21 mouse cellular contexts compared by ENCODE assay signal in genomic region chr6:148399541-148399940, GRCm38 (mm10). TPM values are rescaled to one million over a fixed set of nuclear protein-coding genes. Genes with fewer than 3 reads are reported as not detected.
DNase-seq lines count a peak whose midpoint lies in the region; ATAC-seq and TF ChIP-seq lines count a peak whose summit lies in the region.
"Had no signal": no experiment of that assay in that cellular context is flagged by ENCODE, and none has a peak within 500 bp of the region (broad histone marks: within the 10 kb centered on the region; RNA-seq: fewer than 3 reads in every experiment).

No protein-coding gene starts in this region.

- H3K4me3 ChIP-seq in gastrocnemius, adult 2 months, result no peak overlapping the region
- no peak overlapping the region for H3K4me3 ChIP-seq in heart, embryonic 12.5 days
- H3K4me3 ChIP-seq in heart, embryonic 16.5 days (ENCODE audit: low read length), result no peak overlapping the region
- no peak overlapping the region for H3K4me3 ChIP-seq in heart, embryonic 10.5 days
- no peak overlapping the region for H3K4me3 ChIP-seq in olfactory bulb, adult 2 months (ENCODE audit: insufficient read depth, low read depth, low read length)
- H3K4me3 ChIP-seq: embryonic facial prominence, embryonic 12.5 days; forebrain, embryonic 15.5 days; hindbrain, embryonic 13.5 days; kidney, embryonic 15.5 days had no signal

- no peak for ATAC-seq in heart, embryonic 12.5 days (ENCODE audit: insufficient number of reproducible peaks, low FRiP score)
- ATAC-seq in heart, embryonic 16.5 days (replicated peaks; ENCODE audit: extremely low read depth, insufficient read depth, low FRiP score), result no peak
- ATAC-seq: forebrain, embryonic 15.5 days; hindbrain, postnatal 0 days; intestine, embryonic 16.5 days had no signal

- 0 out of 2 replicates have a peak, but pooled peaks cover 3% of the 10 kb centered on the region for H3K9me3 ChIP-seq in heart, embryonic 12.5 days (replicated peaks)
- 0 out of 2 replicates have a peak, but pooled peaks cover 2% of the 10 kb centered on the region for H3K9me3 ChIP-seq in heart, embryonic 16.5 days (replicated peaks; ENCODE audit: control insufficient read depth, low read length)
- H3K9me3 ChIP-seq in heart, embryonic 10.5 days, result no peaks in the 10 kb centered on the region
- H3K9me3 ChIP-seq: embryonic facial prominence, embryonic 12.5 days; forebrain, embryonic 15.5 days; hindbrain, embryonic 13.5 days; kidney, embryonic 15.5 days had no signal

- 91% methylated on average over 2 of the region's 2 CpGs for WGBS in heart, embryonic 12.5 days
- WGBS in heart, embryonic 16.5 days, result 82% methylated on average over 2 of the region's 2 CpGs
- 86% methylated on average over 2 of the region's 2 CpGs for WGBS in heart, embryonic 10.5 days
- WGBS in olfactory bulb, adult 2 months, result 81% methylated on average over 2 of the region's 2 CpGs

- intact Hi-C loops in gastrocnemius, adult 2 months (cut with DNase I), result no loop called here
- intact Hi-C loops in heart, postnatal 25 days (cut with DNase I), result no loop called here

- TF ChIP-seq POLR2A in olfactory bulb, adult 2 months (IDR thresholded peaks at IDR 0.05; ENCODE audit: insufficient read depth, low read depth, low read length), result no peak

- no peak for TF ChIP-seq CTCF in gastrocnemius, adult 2 months (IDR thresholded peaks at IDR 0.05)
- TF ChIP-seq CTCF in olfactory bulb, adult 2 months (IDR thresholded peaks at IDR 0.05; ENCODE audit: insufficient read depth, low read depth, low read length), result no peak

- peak overlapping the region; percentile 87 for H3K27ac ChIP-seq in gastrocnemius, adult 2 months
- peak overlapping the region; percentile 24; the same call in 1 of the 2 replicates for H3K27ac ChIP-seq in heart, embryonic 12.5 days (ENCODE audit: poor library complexity, severe bottlenecking)
- H3K27ac ChIP-seq in heart, embryonic 16.5 days (ENCODE audit: low read length), result peak overlapping the region; percentile 80
- no peak overlapping the region for H3K27ac ChIP-seq in heart, embryonic 10.5 days
- H3K27ac ChIP-seq in olfactory bulb, adult 2 months (ENCODE audit: insufficient read depth, low read depth, low read length), result peak overlapping the region; percentile 74
- H3K27ac ChIP-seq: embryonic facial prominence, embryonic 12.5 days; forebrain, embryonic 15.5 days; hindbrain, embryonic 13.5 days; hindbrain, postnatal 0 days; kidney, embryonic 15.5 days had no signal

- DNase-seq in gastrocnemius, adult 2 months, result peak; percentile 72
- no peak for DNase-seq in gastrocnemius, postnatal 10 days
- no peak for DNase-seq in heart, postnatal 25 days (ENCODE audit: low spot score)
- no peak for DNase-seq in heart, embryonic 10.5 days (ENCODE audit: low spot score)
- DNase-seq in adrenal gland, adult 18-20 months (ENCODE audit: low spot score in 2 of 2), result no peak
- DNase-seq: adrenal gland, postnatal 14 days; cerebellum, adult 11-12 months; cerebellum, adult 9-10 months; cerebellum, postnatal 25 days; kidney, adult 2 months had no signal

- H3K36me3 ChIP-seq in heart, embryonic 12.5 days, result no peaks in the 10 kb centered on the region
- H3K36me3 ChIP-seq in heart, embryonic 16.5 days (ENCODE audit: control insufficient read depth, insufficient read depth), result no peaks in the 10 kb centered on the region
- no peaks in the 10 kb centered on the region for H3K36me3 ChIP-seq in heart, embryonic 10.5 days
- H3K36me3 ChIP-seq: embryonic facial prominence, embryonic 12.5 days; forebrain, embryonic 15.5 days; hindbrain, embryonic 13.5 days; kidney, embryonic 15.5 days had no signal

- peaks cover 36% of the 10 kb centered on the region for H3K4me1 ChIP-seq in heart, embryonic 12.5 days (replicated peaks)
- H3K4me1 ChIP-seq in heart, embryonic 16.5 days (ENCODE audit: control insufficient read depth, insufficient read depth, low read length), result peaks cover 30% of the 10 kb centered on the region
- H3K4me1 ChIP-seq in heart, embryonic 10.5 days, result peaks cover 19% of the 10 kb centered on the region
- H3K4me1 ChIP-seq in olfactory bulb, adult 2 months (ENCODE audit: control insufficient read depth, insufficient read depth, low read length), result peaks cover 9% of the 10 kb centered on the region
- H3K4me1 ChIP-seq: embryonic facial prominence, embryonic 12.5 days; forebrain, embryonic 15.5 days; hindbrain, embryonic 13.5 days; kidney, embryonic 15.5 days had no signal

- H3K27me3 ChIP-seq in heart, embryonic 12.5 days (replicated peaks), result no peaks in the 10 kb centered on the region
- H3K27me3 ChIP-seq in heart, embryonic 16.5 days (ENCODE audit: control insufficient read depth, insufficient read depth, low read length), result no peaks in the 10 kb centered on the region
- H3K27me3 ChIP-seq in heart, embryonic 10.5 days (ENCODE audit: insufficient read depth, poor library complexity, severe bottlenecking), result no peaks in the 10 kb centered on the region
- H3K27me3 ChIP-seq: embryonic facial prominence, embryonic 12.5 days; forebrain, embryonic 15.5 days; hindbrain, embryonic 13.5 days; kidney, embryonic 15.5 days had no signal

- no peak overlapping the region for H3K9ac ChIP-seq in heart, embryonic 12.5 days
- H3K9ac ChIP-seq in heart, embryonic 16.5 days (ENCODE audit: low read length), result no peak overlapping the region
- H3K9ac ChIP-seq: embryonic facial prominence, embryonic 12.5 days; forebrain, embryonic 15.5 days; hindbrain, embryonic 13.5 days; kidney, embryonic 15.5 days had no signal

- H3K4me2 ChIP-seq in heart, embryonic 12.5 days, result no peak overlapping the region
- no peak overlapping the region for H3K4me2 ChIP-seq in heart, embryonic 16.5 days (ENCODE audit: low read depth, low read length)
- H3K4me2 ChIP-seq: embryonic facial prominence, embryonic 12.5 days; forebrain, embryonic 15.5 days; hindbrain, embryonic 13.5 days; kidney, embryonic 15.5 days had no signal

RNA-seq across cellular contexts. Expression of gene Tmtc1, which starts 44.6 kb away (rescaled TPM):
- 10 to 100 TPM; 55.4 to 64.8 TPM for total RNA-seq in gastrocnemius, adult 2 months (2021)
- total RNA-seq in gastrocnemius, postnatal 10 days (2021), result 10 to 100 TPM; 57.5 to 58.7 TPM
- 3.4 and 3.8 TPM in 2 replicates for polyA plus RNA-seq in heart, embryonic 12.5 days (2016; fragmentation: Nextera tagmentation; extraction: Ambion mirVana)
- 10 to 100 TPM; 90.6 to 92.3 TPM for total RNA-seq in heart, postnatal 25 days (2021)
- 1.7 and 3.3 TPM in 2 replicates for polyA plus RNA-seq in heart, embryonic 16.5 days (2015; fragmentation: Nextera tagmentation; extraction: Ambion mirVana)
- polyA plus RNA-seq in heart, embryonic 10.5 days (2016; fragmentation: Nextera tagmentation; extraction: Ambion mirVana), result 1.1 and 1.4 TPM in 2 replicates
- 92.0 TPM in 1 of 2 replicates, not detected in the other for polyA plus RNA-seq in olfactory bulb, adult 2 months (2012; ENCODE audit: insufficient read depth, insufficient read length, low replicate concordance, missing spikeins)
- total RNA-seq in adrenal gland, adult 18-20 months (2021), result 10 to 100 TPM; 12.3 to 12.9 TPM
- total RNA-seq: MEL had no signal
- polyA plus RNA-seq: C2C12 had no signal

Comparison
In these comparisons a context has a peak if more than half of its experiments do, and no peak if none do; other contexts are left out.
1. RNA of gene Tmtc1, which starts 44.6 kb away (total RNA-seq): 90.6 to 92.3 TPM in heart, postnatal 25 days, 55.4 to 64.8 TPM in gastrocnemius, adult 2 months and 57.5 to 58.7 TPM in gastrocnemius, postnatal 10 days; 12.3 to 12.9 TPM in adrenal gland, adult 18-20 months; every median in the first group is over 4 times any median in the second.